Mouse (Mus musculus) heart, postnatal 0 days (tissue): ENCODE measurements around the gene Pdzd3.

Experiments used
- CTCF ChIP-seq: IDR thresholded peaks from 2 replicates; pipeline ENCODE4 v1.5.1; 2016; ENCODE audit warnings: antibody characterized with exemption, control low read depth, low read depth
- EP300 ChIP-seq: IDR thresholded peaks from 2 replicates; pipeline ENCODE4 v1.6.1; 2016; ENCODE audit warnings: antibody characterized with exemption, low read depth

GRCm38 (mm10) chr9:44256213-44256612, 4.9 kb upstream of the Pdzd3 start:
- no peak for TF ChIP-seq EP300
- no peak for TF ChIP-seq CTCF
